Mouse (Mus musculus): ENCODE results near the gene Gabarapl2.

Gabarapl2 gene

GRCm38 (mm10) chr8:111974138-111974537, 33.6 kb downstream of the Gabarapl2 start:
- DNase-seq = no peak

GRCm38 (mm10) chr8:111975706-111976105, 35.2 kb downstream of the Gabarapl2 start:
- no peak for DNase-seq

DNA sequence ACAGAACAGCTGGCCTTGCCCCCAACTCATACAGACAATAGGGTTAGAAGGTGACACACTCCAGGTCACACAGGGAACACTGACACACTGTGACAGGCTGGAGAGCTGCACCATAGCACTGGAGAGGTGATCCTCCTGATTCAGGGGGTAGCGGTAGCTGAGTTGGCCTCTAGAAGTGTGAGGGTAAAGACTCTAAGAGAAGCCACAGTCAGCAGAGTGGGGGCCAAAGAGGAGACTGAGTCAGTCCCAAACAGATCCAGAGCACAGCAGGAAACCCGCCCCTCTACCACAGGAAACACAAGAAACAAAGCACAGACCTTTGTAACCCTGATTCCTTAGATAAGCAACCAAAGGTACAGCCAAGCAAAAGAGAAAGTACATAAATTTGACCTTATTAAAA, 35.8 kb downstream of the Gabarapl2 start:
- no peak for DNase-seq

DNA sequence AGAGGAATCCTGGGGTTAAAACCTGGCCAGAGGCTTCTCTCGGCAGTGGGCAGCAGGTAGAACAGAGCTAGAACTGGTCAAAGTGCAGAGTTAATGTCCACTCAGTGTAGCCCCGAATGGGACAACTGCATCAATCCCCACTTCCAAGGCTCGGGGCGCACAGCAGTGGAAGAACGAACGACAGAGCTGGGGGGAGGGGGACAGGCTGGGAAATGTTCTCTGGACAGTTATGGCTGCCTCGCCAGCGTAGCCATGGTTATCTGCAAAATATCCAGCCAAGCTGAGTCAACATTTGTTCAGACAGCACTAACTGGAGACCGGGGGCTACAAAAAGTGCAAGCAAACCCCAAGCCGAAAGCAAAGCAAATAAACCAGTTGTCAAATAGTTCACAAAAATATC, 37.6 kb downstream of the Gabarapl2 start:
- no peak for DNase-seq

DNA sequence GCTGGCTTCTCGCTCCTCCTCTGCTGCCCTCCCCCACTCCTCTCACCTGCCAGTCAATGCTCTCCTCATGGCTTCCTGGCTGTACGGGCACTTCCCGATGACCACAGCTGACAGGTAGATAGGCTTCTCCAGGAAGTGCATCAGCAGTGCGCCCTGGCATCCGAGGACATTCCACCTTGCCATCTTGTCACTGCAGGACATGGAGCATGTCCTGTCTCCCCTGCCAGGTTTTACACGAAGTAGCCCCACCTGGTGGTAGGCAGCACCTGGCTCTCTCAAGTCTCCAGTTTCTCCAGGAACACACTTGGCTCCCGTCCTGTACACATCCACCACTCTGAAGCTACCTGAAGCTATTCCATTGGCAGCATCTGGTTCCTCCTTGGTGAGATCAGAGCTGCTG, 41.6 kb downstream of the Gabarapl2 start:
- DNase-seq = peak; percentile 59

- DNase-seq = no peak
Observed at GRCm38 (mm10) chr8:111984511-111984910, 44.0 kb downstream of the Gabarapl2 start.

- DNase-seq = peak; percentile 82
Observed at GRCm38 (mm10) chr8:111989911-111990310, 49.4 kb downstream of the Gabarapl2 start.

GRCm38 (mm10) chr8:111991278-111991677, 50.8 kb downstream of the Gabarapl2 start:
- DNase-seq = no peak

DNA sequence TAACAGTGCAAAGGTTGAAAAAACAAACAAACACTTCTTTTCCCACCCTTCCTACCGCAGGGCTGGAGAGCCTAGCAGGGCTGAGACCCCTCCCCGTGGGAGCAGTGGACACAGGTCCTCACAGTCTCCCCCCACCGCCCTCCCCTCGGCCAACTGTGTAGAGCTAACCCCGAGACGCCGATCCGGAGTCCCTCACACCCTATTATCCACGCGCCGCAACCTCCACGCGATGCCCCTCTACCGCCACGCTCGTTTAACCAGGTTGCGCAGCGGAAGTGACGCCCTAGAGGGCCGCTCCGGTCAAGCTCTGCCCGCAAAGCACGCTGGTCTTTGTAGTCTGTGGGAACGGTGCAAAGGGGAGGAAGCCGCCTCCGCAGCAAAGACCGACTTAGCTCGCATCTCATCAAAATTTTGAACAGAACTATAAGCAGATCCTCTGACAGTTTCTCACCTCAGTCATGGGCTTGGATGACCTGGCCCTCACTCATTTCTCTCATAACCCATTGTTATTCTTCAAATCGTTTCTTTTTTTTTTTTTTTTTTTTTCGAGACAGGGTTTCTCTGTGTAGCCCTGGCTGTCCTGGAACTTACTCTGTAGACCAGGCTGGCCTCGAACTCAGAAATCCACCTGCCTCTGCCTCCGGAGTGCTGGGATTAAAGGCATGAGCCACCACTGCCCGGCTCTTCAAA, 51.7 kb downstream of the Gabarapl2 start, which contains the start of gene Adat1:
Gene Adat1 (minus strand): TSS at position 290 of the 690 bp plus-strand sequence.
- peak; percentile 80 for DNase-seq

- DNase-seq = no peak
Observed at GRCm38 (mm10) chr8:111992703-111993039, 52.2 kb downstream of the Gabarapl2 start.

Measured in cerebellum, adult 8-10 months (tissue).